Mouse (Mus musculus): ENCODE measurements around the gene Gdpd5. TPM values are rescaled to one million over a fixed set of nuclear protein-coding genes. Genes with fewer than 3 reads are reported as not detected.

Gene Gdpd5
- polyA plus RNA-seq, 1 experiment from 2014 or later = 23.5 TPM

- H3K27ac ChIP-seq (replicated peaks) = peak overlapping the region; percentile 68
- peaks cover 12% of the 10 kb centered on the region; the same call in 1 of the 2 replicates for H3K27me3 ChIP-seq (ENCODE audit: low read depth, poor library complexity, severe bottlenecking)
- H3K4me3 ChIP-seq = no peak overlapping the region
- WGBS = 1% methylated on average over 4 of the region's 4 CpGs
- no peak for DNase-seq (ENCODE audit: low spot score)
- H3K36me3 ChIP-seq = 0 out of 2 replicates have a peak, but pooled peaks cover 5% of the 10 kb centered on the region
- no peaks in the 10 kb centered on the region for H3K9me3 ChIP-seq (replicated peaks)
- H3K4me1 ChIP-seq = peaks cover 78% of the 10 kb centered on the region
Measured at GRCm38 (mm10) chr7:99436530-99436929, 55.3 kb downstream of the Gdpd5 start.

GRCm38 (mm10) chr7:99438881-99439280 lies 57.7 kb downstream of the Gdpd5 start:
- Histone ChIP-seq H3K27ac (replicated peaks) (peak overlapping the region; percentile 9; the same call in 1 of the 2 replicates), H3K4me1 (peaks cover 73% of the 10 kb centered on the region), H3K4me3 (no peak overlapping the region), H3K27me3 (ENCODE audit: low read depth, poor library complexity, severe bottlenecking) (peaks cover 10% of the 10 kb centered on the region; the same call in 1 of the 2 replicates), H3K36me3 (0 out of 2 replicates have a peak, but pooled peaks cover 13% of the 10 kb centered on the region), H3K9me3 (replicated peaks) (no peaks in the 10 kb centered on the region)
- 71% methylated on average over 10 of the region's 10 CpGs for WGBS
- DNase-seq (ENCODE audit: low spot score) = no peak

- DNase-seq (ENCODE audit: low spot score) = no peak
- WGBS = 37% methylated on average over 6 of the region's 6 CpGs
- H3K4me1 ChIP-seq = peaks cover 53% of the 10 kb centered on the region
- 0 out of 2 replicates have a peak, but pooled peaks cover 13% of the 10 kb centered on the region for H3K36me3 ChIP-seq
- H3K9me3 ChIP-seq (replicated peaks) = no peaks in the 10 kb centered on the region
- H3K27ac ChIP-seq (replicated peaks) = peak overlapping the region; percentile 70
- no peak overlapping the region for H3K4me3 ChIP-seq
- H3K27me3 ChIP-seq (ENCODE audit: low read depth, poor library complexity, severe bottlenecking) = no peaks in the 10 kb centered on the region
Measured at GRCm38 (mm10) chr7:99441534-99442072, 60.4 kb downstream of the Gdpd5 start.

GRCm38 (mm10) chr7:99443164-99443563 lies 62.0 kb downstream of the Gdpd5 start:
- no peak overlapping the region for H3K4me3 ChIP-seq
- H3K4me1 ChIP-seq = peaks cover 48% of the 10 kb centered on the region
- H3K27ac ChIP-seq (replicated peaks) = peak overlapping the region; percentile 70
- H3K36me3 ChIP-seq = 0 out of 2 replicates have a peak, but pooled peaks cover 13% of the 10 kb centered on the region
- DNase-seq (ENCODE audit: low spot score) = no peak
- 55% methylated on average over 5 of the region's 5 CpGs for WGBS
- no peaks in the 10 kb centered on the region for H3K9me3 ChIP-seq (replicated peaks)
- no peaks in the 10 kb centered on the region for H3K27me3 ChIP-seq (ENCODE audit: low read depth, poor library complexity, severe bottlenecking)

- Histone ChIP-seq H3K9me3 (replicated peaks) (no peaks in the 10 kb centered on the region), H3K4me3 (no peak overlapping the region), H3K27ac (replicated peaks) (no peak overlapping the region), H3K4me1 (peaks cover 49% of the 10 kb centered on the region), H3K27me3 (ENCODE audit: low read depth, poor library complexity, severe bottlenecking) (no peaks in the 10 kb centered on the region), H3K36me3 (0 out of 2 replicates have a peak, but pooled peaks cover 10% of the 10 kb centered on the region)
- no peak for DNase-seq (ENCODE audit: low spot score)
- 72% methylated on average over 6 of the region's 6 CpGs for WGBS
Measured at GRCm38 (mm10) chr7:99444012-99444411, 62.8 kb downstream of the Gdpd5 start.

- DNase-seq (ENCODE audit: low spot score) = peak; percentile 44
- Histone ChIP-seq H3K27ac (replicated peaks) (peak overlapping the region; percentile 70), H3K9me3 (replicated peaks) (no peaks in the 10 kb centered on the region), H3K4me1 (peaks cover 65% of the 10 kb centered on the region), H3K36me3 (0 out of 2 replicates have a peak, but pooled peaks cover 10% of the 10 kb centered on the region), H3K27me3 (ENCODE audit: low read depth, poor library complexity, severe bottlenecking) (no peaks in the 10 kb centered on the region), H3K4me3 (no peak overlapping the region)
- WGBS = 69% methylated on average over 2 of the region's 2 CpGs
Measured at GRCm38 (mm10) chr7:99445833-99446232, 64.6 kb downstream of the Gdpd5 start.

GRCm38 (mm10) chr7:99447323-99447722 lies 66.1 kb downstream of the Gdpd5 start:
- H3K4me3 ChIP-seq = no peak overlapping the region
- H3K27me3 ChIP-seq (ENCODE audit: low read depth, poor library complexity, severe bottlenecking) = no peaks in the 10 kb centered on the region
- no peaks in the 10 kb centered on the region for H3K9me3 ChIP-seq (replicated peaks)
- no peak overlapping the region for H3K27ac ChIP-seq (replicated peaks)
- 47% methylated on average over 5 of the region's 5 CpGs for WGBS
- H3K4me1 ChIP-seq = peaks cover 54% of the 10 kb centered on the region
- DNase-seq (ENCODE audit: low spot score) = no peak
- no peaks in the 10 kb centered on the region for H3K36me3 ChIP-seq

- Histone ChIP-seq H3K27ac (replicated peaks) (peak overlapping the region; percentile 65), H3K27me3 (ENCODE audit: low read depth, poor library complexity, severe bottlenecking) (no peaks in the 10 kb centered on the region)
Measured at GRCm38 (mm10) chr7:99448619-99449018, 67.4 kb downstream of the Gdpd5 start.

GRCm38 (mm10) chr7:99449063-99449462 lies 67.8 kb downstream of the Gdpd5 start:
- DNase-seq (ENCODE audit: low spot score) = no peak
- 63% methylated on average over 8 of the region's 8 CpGs for WGBS
- peak overlapping the region; percentile 65 for H3K27ac ChIP-seq (replicated peaks)

More at GRCm38 (mm10) chr7:99448619-99449018, 67.4 kb downstream of the Gdpd5 start:
- Histone ChIP-seq H3K9me3 (replicated peaks) (no peaks in the 10 kb centered on the region), H3K4me3 (no peak overlapping the region), H3K36me3 (no peaks in the 10 kb centered on the region), H3K4me1 (peaks cover 46% of the 10 kb centered on the region)
- 75% methylated on average over 5 of the region's 5 CpGs for WGBS
- no peak for DNase-seq (ENCODE audit: low spot score)

GRCm38 (mm10) chr7:99449751-99450150 lies 68.5 kb downstream of the Gdpd5 start:
- 41% methylated on average over 3 of the region's 3 CpGs for WGBS
- Histone ChIP-seq H3K9me3 (replicated peaks) (no peaks in the 10 kb centered on the region), H3K36me3 (no peaks in the 10 kb centered on the region), H3K27ac (replicated peaks) (no peak overlapping the region), H3K27me3 (ENCODE audit: low read depth, poor library complexity, severe bottlenecking) (no peaks in the 10 kb centered on the region), H3K4me1 (peaks cover 46% of the 10 kb centered on the region), H3K4me3 (no peak overlapping the region)
- no peak for DNase-seq (ENCODE audit: low spot score)

More at GRCm38 (mm10) chr7:99449063-99449462, 67.8 kb downstream of the Gdpd5 start:
- no peaks in the 10 kb centered on the region for H3K9me3 ChIP-seq (replicated peaks)
- no peaks in the 10 kb centered on the region for H3K36me3 ChIP-seq
- peaks cover 46% of the 10 kb centered on the region for H3K4me1 ChIP-seq
- H3K4me3 ChIP-seq = no peak overlapping the region
- H3K27me3 ChIP-seq (ENCODE audit: low read depth, poor library complexity, severe bottlenecking) = no peaks in the 10 kb centered on the region

- peak; percentile 74 for DNase-seq (ENCODE audit: low spot score)
- no peaks in the 10 kb centered on the region for H3K36me3 ChIP-seq
- H3K4me1 ChIP-seq = peaks cover 42% of the 10 kb centered on the region
- 0% methylated on average over 3 of the region's 3 CpGs for WGBS
- no peaks in the 10 kb centered on the region for H3K9me3 ChIP-seq (replicated peaks)
- H3K4me3 ChIP-seq = no peak overlapping the region
- no peaks in the 10 kb centered on the region for H3K27me3 ChIP-seq (ENCODE audit: low read depth, poor library complexity, severe bottlenecking)
- H3K27ac ChIP-seq (replicated peaks) = no peak overlapping the region
Measured at GRCm38 (mm10) chr7:99450703-99451102, 69.5 kb downstream of the Gdpd5 start.

- H3K27ac ChIP-seq (replicated peaks) = no peak overlapping the region
- H3K9me3 ChIP-seq (replicated peaks) = no peaks in the 10 kb centered on the region
- no peak overlapping the region for H3K4me3 ChIP-seq
- no peaks in the 10 kb centered on the region for H3K27me3 ChIP-seq (ENCODE audit: low read depth, poor library complexity, severe bottlenecking)
- WGBS = 92% methylated on average over 7 of the region's 7 CpGs
- H3K36me3 ChIP-seq = peaks cover 11% of the 10 kb centered on the region; the same call in 1 of the 2 replicates
- DNase-seq (ENCODE audit: low spot score) = no peak
- H3K4me1 ChIP-seq = peaks cover 31% of the 10 kb centered on the region
Measured at GRCm38 (mm10) chr7:99452859-99453258, 71.6 kb downstream of the Gdpd5 start.

GRCm38 (mm10) chr7:99454044-99454443 lies 72.8 kb downstream of the Gdpd5 start:
- DNase-seq (ENCODE audit: low spot score) = no peak
- WGBS = 76% methylated on average over 4 of the region's 4 CpGs
- Histone ChIP-seq H3K9me3 (replicated peaks) (no peaks in the 10 kb centered on the region), H3K4me1 (peaks cover 19% of the 10 kb centered on the region), H3K36me3 (peaks cover 20% of the 10 kb centered on the region), H3K27me3 (ENCODE audit: low read depth, poor library complexity, severe bottlenecking) (no peaks in the 10 kb centered on the region), H3K27ac (replicated peaks) (no peak overlapping the region), H3K4me3 (no peak overlapping the region)
